Mouse (Mus musculus): ENCODE measurements around the gene Tescl. TPM values are rescaled to one million over a fixed set of nuclear protein-coding genes. Genes with fewer than 3 reads are reported as not detected.

Tescl gene
- polyA plus RNA-seq, 1 experiment from 2014 or later: not detected

DNA sequence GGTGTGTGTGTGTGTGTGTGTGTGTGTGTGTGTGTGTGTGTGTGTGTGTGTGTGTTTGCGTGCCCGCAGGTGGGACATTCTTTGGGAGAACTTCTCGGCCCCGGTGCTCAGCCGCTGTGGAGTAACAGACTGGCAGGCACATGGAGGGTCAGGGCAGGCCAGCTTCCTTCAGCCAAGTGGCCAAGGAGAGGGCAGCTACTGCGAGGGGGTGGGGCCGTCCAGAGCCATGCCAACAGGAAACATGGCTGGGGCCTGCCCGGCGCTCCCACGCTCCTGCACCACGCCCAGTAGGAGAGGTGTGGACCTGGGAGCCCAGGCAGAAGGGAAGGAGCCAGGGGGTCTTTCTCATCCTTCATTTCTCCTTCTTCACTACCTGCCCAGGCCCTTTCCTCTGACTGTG is 38.6 kb upstream of the Tescl start:
- H3K4me2 ChIP-seq: peak overlapping the region; percentile 59
- no peaks in the 10 kb centered on the region for H3K36me3 ChIP-seq
- H3K9me3 ChIP-seq: no peaks in the 10 kb centered on the region
- peak overlapping the region; percentile 45; the same call in 1 of the 2 replicates for H3K27ac ChIP-seq (replicated peaks)
- H3K27me3 ChIP-seq (replicated peaks): peaks cover 20% of the 10 kb centered on the region; the same call in 1 of the 2 replicates
- 76% methylated on average over 9 of the region's 11 CpGs for WGBS
- H3K4me3 ChIP-seq: peak overlapping the region; percentile 17; the same call in 1 of the 2 replicates
- peak overlapping the region; percentile 40; the same call in 1 of the 2 replicates for H3K9ac ChIP-seq
- H3K4me1 ChIP-seq: peaks cover 24% of the 10 kb centered on the region
- peak; percentile 38 for ATAC-seq (ENCODE audit: extremely low read depth, insufficient number of reproducible peaks, low FRiP score, low TSS enrichment)

DNA sequence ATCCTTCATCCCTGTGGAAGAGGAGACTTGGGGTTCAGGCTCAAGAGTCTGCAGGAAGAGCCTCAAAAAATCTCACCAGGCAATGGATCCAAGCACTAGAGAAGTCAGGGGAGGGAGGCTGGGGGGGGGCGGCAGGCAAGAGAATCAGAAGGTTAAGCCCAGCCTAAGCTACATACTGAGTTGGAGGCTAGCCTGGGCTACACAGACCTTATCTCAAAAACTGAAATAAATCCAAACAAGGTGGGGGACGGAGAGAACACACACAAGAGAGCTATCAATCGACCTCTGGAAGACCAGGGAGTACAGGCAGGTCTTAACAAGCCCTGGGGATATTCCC is 38.0 kb upstream of the Tescl start:
- Histone ChIP-seq H3K4me3 (peak overlapping the region; percentile 40), H3K27ac (replicated peaks) (peak overlapping the region; percentile 48; the same call in 1 of the 2 replicates), H3K9me3 (no peaks in the 10 kb centered on the region), H3K27me3 (replicated peaks) (peaks cover 16% of the 10 kb centered on the region; the same call in 1 of the 2 replicates), H3K4me2 (peak overlapping the region; percentile 59), H3K4me1 (peaks cover 19% of the 10 kb centered on the region), H3K36me3 (no peaks in the 10 kb centered on the region), H3K9ac (peak overlapping the region; percentile 70; the same call in 1 of the 2 replicates)
- ATAC-seq (ENCODE audit: extremely low read depth, insufficient number of reproducible peaks, low FRiP score, low TSS enrichment): no peak
- WGBS: 50% methylated on average over 3 of the region's 3 CpGs

DNA sequence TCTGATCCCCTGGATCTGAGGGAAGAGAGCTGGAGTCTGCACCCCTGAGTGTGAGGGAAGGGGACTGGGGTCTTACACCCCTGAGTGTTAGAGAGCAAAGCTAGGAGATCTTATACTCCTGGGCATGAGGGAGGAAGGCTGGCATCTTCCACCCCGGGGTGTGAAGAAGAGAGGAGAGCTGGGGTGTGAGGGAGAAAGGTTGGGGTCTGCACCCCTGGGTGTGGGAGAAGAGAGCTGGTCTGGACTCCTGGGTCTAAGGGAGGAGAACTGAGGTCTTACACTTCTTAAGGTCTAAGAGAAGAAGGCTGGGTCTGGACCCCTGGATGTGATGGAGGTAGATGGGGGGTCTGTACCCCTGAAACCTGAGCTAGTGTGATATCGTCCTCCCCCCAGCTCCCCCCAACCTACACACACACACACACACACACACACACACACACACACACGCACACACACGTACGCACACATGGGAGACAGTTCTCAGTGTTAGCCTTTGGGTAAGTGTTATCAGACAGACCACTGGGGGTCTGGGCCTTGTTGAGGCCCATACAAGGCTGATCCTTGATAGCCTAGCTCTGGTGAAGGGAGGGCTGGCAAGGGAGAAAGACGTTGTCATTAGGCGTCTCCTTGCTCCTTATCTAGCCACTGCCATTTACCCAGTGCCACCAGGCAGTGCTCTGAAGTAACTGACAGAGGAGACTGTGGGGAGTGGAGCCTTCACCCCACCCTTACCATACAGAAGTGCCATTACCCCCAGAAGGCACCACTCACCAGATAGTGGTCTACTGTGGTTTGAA is 37.5 kb upstream of the Tescl start:
- Histone ChIP-seq H3K9me3 (no peaks in the 10 kb centered on the region), H3K4me2 (peak overlapping the region; percentile 59), H3K36me3 (no peaks in the 10 kb centered on the region), H3K4me3 (peak overlapping the region; percentile 40), H3K27ac (replicated peaks) (peak overlapping the region; percentile 54), H3K27me3 (replicated peaks) (peaks cover 16% of the 10 kb centered on the region; the same call in 1 of the 2 replicates), H3K9ac (peak overlapping the region; percentile 70; the same call in 1 of the 2 replicates), H3K4me1 (peaks cover 16% of the 10 kb centered on the region)
- ATAC-seq (ENCODE audit: extremely low read depth, insufficient number of reproducible peaks, low FRiP score, low TSS enrichment): peak; percentile 43
- 58% methylated on average over 7 of the region's 7 CpGs for WGBS

DNA sequence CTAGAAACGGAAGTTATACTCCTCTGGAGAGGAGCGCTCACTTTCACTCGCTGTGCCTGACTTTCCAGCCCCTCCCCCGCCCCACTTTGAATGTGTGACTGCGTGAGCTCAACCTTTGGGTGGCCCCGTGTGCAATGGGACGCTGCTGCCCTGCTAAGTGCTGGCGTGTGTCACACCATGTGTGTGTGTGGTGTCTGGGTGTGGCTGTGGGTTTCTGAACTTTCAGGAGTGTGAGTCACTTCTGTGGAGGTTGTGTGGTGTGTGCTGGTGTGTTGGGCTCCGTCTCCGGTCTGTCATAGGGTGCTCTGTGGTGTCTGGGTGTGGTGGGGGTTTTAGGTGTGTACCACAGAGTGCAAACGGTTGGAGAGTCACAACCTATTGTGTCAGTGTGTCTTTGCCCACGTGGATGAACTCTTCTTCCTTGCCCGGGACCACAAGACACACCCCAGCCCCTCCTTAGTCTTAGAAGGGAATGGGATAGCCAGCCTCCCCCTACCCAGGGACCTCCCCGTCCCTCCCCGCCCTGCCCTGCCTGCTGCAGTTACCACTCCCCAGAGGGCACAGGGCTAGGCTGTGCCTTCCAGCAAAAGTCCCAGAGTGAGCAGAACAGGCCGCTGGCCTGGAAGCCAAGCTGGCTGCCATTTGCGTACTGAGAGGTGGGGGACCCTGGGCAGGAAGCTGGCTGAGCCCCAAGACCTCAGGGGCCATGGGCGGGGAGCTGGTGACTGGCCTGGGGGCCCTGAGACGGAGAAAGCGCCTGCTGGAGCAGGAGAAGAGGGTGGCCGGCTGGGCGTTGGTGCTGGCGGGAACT is 36.2 kb upstream of the Tescl start, which contains the start of gene Kcnn4:
TSS of gene Kcnn4 (plus strand) at position 533 of the 811 bp plus-strand sequence.
- H3K27me3 ChIP-seq (replicated peaks): peaks cover 16% of the 10 kb centered on the region; the same call in 1 of the 2 replicates
- peaks cover 22% of the 10 kb centered on the region for H3K4me1 ChIP-seq
- H3K9ac ChIP-seq: peak within 1 kb of the TSS; percentile 70
- H3K27ac ChIP-seq (replicated peaks): peak within 1 kb of the TSS; percentile 54
- H3K4me3 ChIP-seq: peak within 1 kb of the TSS; percentile 40
- 25% methylated on average over 23 of the region's 23 CpGs for WGBS
- peak; percentile 22; the same call in 1 of the 2 replicates for ATAC-seq (ENCODE audit: extremely low read depth, insufficient number of reproducible peaks, low FRiP score, low TSS enrichment)
- no peaks in the 10 kb centered on the region for H3K36me3 ChIP-seq
- H3K4me2 ChIP-seq: peak within 1 kb of the TSS; percentile 59
- H3K9me3 ChIP-seq: no peaks in the 10 kb centered on the region

DNA sequence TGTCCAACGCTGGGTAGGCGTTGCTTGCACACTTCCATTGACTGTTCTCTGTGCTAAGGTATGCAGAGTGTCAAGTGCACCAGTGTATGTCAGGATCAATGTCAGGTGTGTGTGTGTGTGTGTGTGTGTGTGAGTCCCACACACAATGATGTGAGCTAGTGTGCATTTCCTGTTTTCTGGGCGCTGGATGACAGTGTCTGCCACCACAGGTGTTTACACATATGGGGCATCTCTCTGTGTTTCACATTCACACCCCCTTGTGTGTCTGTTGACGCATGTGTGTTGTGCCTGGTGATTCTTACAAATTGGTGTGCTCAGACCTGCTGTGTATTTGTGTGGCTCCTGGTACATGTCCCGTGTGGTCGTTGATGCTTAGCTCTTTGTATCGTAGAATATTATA is 35.2 kb upstream of the Tescl start:
- H3K36me3 ChIP-seq: no peaks in the 10 kb centered on the region
- H3K4me3 ChIP-seq: no peak overlapping the region
- peaks cover 20% of the 10 kb centered on the region; the same call in 1 of the 2 replicates for H3K27me3 ChIP-seq (replicated peaks)
- H3K4me1 ChIP-seq: peaks cover 20% of the 10 kb centered on the region
- no peaks in the 10 kb centered on the region for H3K9me3 ChIP-seq
- H3K27ac ChIP-seq (replicated peaks): no peak overlapping the region
- H3K4me2 ChIP-seq: no peak overlapping the region
- WGBS: 78% methylated on average over 7 of the region's 7 CpGs
- ATAC-seq (ENCODE audit: extremely low read depth, insufficient number of reproducible peaks, low FRiP score, low TSS enrichment): no peak
- no peak overlapping the region for H3K9ac ChIP-seq

DNA sequence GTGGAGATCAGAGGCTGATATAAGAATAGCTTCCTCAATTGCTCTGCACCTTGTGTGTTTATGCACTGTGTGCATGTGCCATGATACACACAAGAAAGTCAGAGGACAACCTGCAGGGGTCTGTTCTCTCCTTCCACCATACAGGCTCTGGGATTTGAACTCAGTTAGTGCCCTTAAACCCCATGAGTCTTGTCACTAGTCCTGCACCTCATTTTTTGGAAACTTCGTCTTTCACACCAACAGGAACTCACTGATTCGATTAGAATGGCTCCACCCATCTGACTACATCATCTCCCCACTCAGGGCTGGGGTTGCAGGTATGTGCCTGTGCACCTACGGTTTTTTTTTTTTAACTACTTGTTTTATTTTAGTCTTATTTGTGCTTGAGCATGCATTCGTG is 34.5 kb upstream of the Tescl start:
- H3K4me2 ChIP-seq: no peak overlapping the region
- H3K27me3 ChIP-seq (replicated peaks): peaks cover 23% of the 10 kb centered on the region; the same call in 1 of the 2 replicates
- no peaks in the 10 kb centered on the region for H3K36me3 ChIP-seq
- H3K9me3 ChIP-seq: no peaks in the 10 kb centered on the region
- 57% methylated on average over 4 of the region's 4 CpGs for WGBS
- no peak overlapping the region for H3K4me3 ChIP-seq
- ATAC-seq (ENCODE audit: extremely low read depth, insufficient number of reproducible peaks, low FRiP score, low TSS enrichment): no peak
- no peak overlapping the region for H3K27ac ChIP-seq (replicated peaks)
- no peak overlapping the region for H3K9ac ChIP-seq
- peaks cover 14% of the 10 kb centered on the region for H3K4me1 ChIP-seq

DNA sequence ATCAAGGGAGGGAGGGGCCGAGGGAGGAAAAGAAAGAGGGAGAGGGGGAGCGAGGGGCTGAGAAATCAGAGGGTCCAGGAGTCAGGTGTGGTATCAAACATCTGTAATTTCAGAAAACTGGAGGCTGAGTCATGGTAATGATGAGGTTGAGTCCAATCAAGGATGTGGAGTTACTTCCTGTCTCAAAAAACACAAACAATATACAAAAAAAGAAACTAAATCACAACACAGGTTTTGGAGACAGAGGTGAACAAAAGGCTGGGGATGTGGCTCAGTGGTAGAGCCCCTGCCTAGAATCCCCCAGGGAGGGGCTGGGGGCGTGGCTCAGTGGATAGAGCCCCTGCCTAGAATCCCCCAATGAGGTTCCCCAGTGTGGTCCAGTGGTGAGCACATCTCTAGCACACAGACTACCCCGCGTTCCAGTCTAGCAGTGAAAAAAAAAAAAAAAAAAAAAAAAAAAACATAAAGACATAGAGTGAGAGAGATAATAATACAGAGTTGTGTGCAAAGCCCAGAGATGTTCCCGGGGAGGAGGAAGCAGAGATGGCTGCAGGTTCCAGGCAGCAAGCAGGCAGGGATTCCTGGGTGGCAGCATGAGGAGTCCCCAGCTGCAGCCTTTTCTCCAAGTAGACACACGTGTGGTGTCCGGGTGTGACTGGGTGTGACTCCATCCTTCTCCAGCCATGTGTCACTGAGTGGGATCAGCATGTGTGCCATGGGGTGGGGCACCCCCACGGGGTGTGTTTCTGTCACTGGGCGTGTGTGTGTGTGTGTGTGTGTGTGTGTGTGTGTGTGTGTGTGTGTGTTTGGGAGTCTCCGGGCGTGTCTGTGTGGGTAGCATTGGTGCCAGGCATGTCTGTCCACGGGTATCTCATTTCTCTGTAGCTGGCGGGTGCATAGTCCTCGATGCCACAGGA is 33.2 kb upstream of the Tescl start:
- H3K9me3 ChIP-seq: no peaks in the 10 kb centered on the region
- no peak overlapping the region for H3K9ac ChIP-seq
- WGBS: 69% methylated on average over 15 of the region's 15 CpGs
- peaks cover 30% of the 10 kb centered on the region; the same call in 1 of the 2 replicates for H3K27me3 ChIP-seq (replicated peaks)
- H3K4me3 ChIP-seq: no peak overlapping the region
- peaks cover 6% of the 10 kb centered on the region; the same call in 1 of the 2 replicates for H3K4me1 ChIP-seq
- no peak for ATAC-seq (ENCODE audit: extremely low read depth, insufficient number of reproducible peaks, low FRiP score, low TSS enrichment)
- no peaks in the 10 kb centered on the region for H3K36me3 ChIP-seq
- H3K27ac ChIP-seq (replicated peaks): no peak overlapping the region
- H3K4me2 ChIP-seq: no peak overlapping the region

DNA sequence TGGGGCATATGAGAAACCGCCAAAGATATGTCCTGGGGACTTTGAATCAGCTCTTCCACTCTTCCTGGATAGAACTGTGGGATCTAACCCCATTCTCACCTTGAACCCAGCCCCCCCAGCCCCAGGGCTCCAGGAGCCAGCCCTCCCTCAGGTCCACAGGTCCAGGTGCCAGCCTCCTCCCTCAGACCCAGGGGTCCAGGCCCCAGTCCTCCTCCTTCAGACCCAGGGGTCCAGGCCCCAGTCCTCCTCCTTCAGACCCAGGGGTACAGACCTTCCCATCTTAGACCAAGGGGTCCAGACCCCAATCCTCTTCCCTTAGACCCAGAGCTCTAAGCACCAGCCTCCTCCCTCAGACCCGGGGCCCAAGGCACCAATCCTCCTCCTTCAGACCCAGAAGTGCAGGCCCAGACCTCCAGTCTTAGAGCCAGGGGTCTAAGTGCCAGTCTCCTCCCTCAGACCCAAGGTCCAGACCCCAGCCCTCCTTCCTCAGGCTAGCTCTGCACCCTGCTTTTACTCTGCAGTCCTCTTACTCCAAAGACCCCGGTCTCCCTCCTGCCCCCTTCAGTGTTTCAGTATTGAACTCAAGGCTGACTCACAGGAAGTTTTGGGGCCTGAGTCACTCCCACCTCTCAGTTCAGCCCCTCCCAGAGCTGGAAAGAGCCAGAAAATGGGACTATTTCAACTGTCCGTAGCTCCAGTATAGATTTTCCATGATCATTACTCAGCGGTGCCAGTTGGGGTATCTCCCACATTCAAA is 31.7 kb upstream of the Tescl start:
- no peak overlapping the region for H3K4me3 ChIP-seq
- H3K9me3 ChIP-seq: no peaks in the 10 kb centered on the region
- H3K9ac ChIP-seq: 0 out of 2 replicates have a peak overlapping the region, but pooled peaks have one; percentile 30
- WGBS: 63% methylated on average over 5 of the region's 5 CpGs
- peaks cover 6% of the 10 kb centered on the region; the same call in 1 of the 2 replicates for H3K4me1 ChIP-seq
- H3K27ac ChIP-seq (replicated peaks): no peak overlapping the region
- no peaks in the 10 kb centered on the region for H3K36me3 ChIP-seq
- no peak overlapping the region for H3K4me2 ChIP-seq
- ATAC-seq (ENCODE audit: extremely low read depth, insufficient number of reproducible peaks, low FRiP score, low TSS enrichment): no peak
- peaks cover 21% of the 10 kb centered on the region; the same call in 1 of the 2 replicates for H3K27me3 ChIP-seq (replicated peaks)

DNA sequence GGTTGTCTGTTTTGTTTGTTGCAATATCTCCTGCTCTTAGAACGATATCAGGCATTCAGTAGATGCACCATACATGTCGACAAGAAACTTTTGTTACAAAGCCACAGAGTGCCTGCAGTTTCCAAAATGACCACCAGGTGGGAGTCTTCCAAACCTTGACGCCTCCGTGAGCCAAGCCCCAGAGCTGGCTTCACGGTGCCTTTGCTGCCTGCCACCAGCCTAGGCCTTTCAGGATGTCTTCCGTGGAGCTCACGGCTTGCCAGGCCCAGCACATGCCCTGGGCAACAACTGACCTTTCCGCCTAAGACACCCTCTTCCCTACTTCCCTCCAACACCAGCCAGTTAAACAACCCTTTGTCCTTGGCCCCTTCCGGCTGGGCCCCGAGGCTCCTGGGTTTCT is 31.1 kb upstream of the Tescl start:
- no peak overlapping the region for H3K4me2 ChIP-seq
- no peaks in the 10 kb centered on the region for H3K9me3 ChIP-seq
- no peak for ATAC-seq (ENCODE audit: extremely low read depth, insufficient number of reproducible peaks, low FRiP score, low TSS enrichment)
- peaks cover 6% of the 10 kb centered on the region; the same call in 1 of the 2 replicates for H3K4me1 ChIP-seq
- H3K9ac ChIP-seq: 0 out of 2 replicates have a peak overlapping the region, but pooled peaks have one; percentile 30
- WGBS: 22% methylated on average over 10 of the region's 10 CpGs
- H3K27ac ChIP-seq (replicated peaks): no peak overlapping the region
- H3K27me3 ChIP-seq (replicated peaks): peaks cover 15% of the 10 kb centered on the region; the same call in 1 of the 2 replicates
- no peak overlapping the region for H3K4me3 ChIP-seq
- no peaks in the 10 kb centered on the region for H3K36me3 ChIP-seq

DNA sequence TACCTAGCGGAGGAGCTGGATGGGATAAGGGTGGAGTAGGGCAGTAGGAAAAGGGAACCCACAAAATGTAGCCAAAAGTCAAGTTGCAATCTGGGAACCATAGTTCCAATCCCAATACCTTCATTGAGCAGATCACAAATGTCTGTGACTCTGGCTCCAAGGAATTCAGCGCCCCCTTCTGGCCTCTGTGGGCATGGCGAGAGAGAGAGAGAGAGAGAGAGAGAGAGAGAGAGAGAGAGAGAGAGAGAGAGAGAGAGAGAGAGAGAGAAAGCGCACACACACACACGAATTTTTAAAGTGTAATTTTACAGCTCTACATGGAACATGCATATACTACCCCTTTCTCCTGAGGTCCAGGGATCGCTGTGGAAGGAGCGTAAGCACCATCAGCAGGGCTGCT is 29.5 kb upstream of the Tescl start:
- peaks cover 6% of the 10 kb centered on the region; the same call in 1 of the 2 replicates for H3K4me1 ChIP-seq
- no peak overlapping the region for H3K4me3 ChIP-seq
- peaks cover 14% of the 10 kb centered on the region; the same call in 1 of the 2 replicates for H3K27me3 ChIP-seq (replicated peaks)
- H3K27ac ChIP-seq (replicated peaks): no peak overlapping the region
- WGBS: 21% methylated on average over 7 of the region's 7 CpGs
- ATAC-seq (ENCODE audit: extremely low read depth, insufficient number of reproducible peaks, low FRiP score, low TSS enrichment): no peak
- H3K9me3 ChIP-seq: 0 out of 2 replicates have a peak, but pooled peaks cover under 1% of the 10 kb centered on the region
- H3K4me2 ChIP-seq: no peak overlapping the region
- H3K9ac ChIP-seq: no peak overlapping the region
- no peaks in the 10 kb centered on the region for H3K36me3 ChIP-seq

Measured in heart, embryonic 13.5 days (tissue).